Mouse (Mus musculus) layer of hippocampus, adult 9-10 months (tissue): ENCODE measurements around the gene Sgcb.

Experiments
- DNase-seq: peaks from one replicate; pipeline ENCODE4 v3.0.0; 2022; ENCODE audit warnings: low spot score

The Sgcb gene

DNA sequence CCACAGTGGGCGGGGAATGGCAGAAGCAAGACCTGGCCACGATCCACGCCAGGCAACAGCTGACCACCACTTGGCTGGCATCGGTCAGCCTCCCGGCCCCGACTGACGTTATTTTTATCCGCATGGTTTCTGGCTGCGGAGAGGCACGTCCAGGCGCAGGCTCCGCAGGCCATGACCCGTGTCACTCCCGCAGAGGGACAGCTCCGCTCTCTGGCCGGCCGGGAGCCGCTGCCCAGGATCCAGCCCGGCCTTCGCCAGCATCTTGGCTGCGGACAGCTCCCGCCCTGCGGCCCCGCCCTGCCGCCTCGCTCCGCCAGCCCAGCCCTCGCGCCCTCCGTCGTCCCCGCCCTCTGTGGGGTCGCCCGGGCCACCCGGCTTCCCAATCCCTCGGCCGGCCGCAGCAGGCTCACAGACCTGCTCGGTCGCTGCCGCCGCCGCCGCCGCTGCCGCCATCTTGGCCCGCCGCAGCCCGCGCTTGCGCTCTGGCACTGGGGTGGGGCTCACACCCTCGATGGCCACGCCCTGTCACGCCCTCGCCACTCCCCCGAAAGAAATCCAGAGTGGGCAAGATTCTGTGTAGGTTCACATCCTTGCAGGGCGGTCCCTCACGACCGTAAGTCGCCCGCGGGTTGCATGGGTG lies at the start of gene Sgcb:
Sgcb (minus strand) TSS at position 530 of the 640 bp plus-strand sequence.
- DNase-seq = peak; percentile 61

DNA sequence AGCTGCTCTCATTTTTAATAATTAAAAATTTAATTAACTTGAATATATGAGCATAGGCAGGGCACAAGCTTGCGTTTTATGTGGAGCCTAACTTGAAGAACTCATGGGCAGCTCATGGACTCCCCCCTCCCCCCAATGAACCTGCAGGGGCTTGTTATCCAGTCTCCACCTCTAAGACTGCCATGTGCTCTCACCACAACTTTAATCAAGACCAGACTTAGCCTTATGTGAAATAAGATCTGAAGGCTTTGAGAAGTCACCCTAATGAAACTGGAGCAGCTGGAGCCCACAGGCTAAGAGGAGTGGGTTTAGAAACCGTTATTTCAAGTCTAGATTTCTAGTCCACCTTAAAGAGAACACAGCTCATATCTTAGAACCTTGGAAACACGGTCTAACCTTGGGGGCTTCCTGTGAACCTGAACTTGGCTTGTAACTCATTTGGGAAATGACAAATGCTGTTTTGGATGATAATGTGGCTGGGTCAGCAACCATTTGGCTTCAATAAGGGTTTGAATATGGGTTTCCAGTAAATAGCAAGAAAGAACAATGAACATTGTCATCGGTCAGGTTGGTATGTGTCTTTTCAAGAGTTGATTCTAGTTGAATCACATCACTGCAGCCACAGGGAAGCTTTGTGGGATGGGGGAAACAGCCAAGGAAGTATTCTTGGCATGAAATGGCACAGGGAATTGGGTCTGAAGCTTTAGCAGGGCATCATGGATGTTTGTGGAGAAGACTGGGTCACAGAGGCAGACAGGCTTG lies 46.8 kb upstream of the Sgcb start:
- DNase-seq = no peak

DNA sequence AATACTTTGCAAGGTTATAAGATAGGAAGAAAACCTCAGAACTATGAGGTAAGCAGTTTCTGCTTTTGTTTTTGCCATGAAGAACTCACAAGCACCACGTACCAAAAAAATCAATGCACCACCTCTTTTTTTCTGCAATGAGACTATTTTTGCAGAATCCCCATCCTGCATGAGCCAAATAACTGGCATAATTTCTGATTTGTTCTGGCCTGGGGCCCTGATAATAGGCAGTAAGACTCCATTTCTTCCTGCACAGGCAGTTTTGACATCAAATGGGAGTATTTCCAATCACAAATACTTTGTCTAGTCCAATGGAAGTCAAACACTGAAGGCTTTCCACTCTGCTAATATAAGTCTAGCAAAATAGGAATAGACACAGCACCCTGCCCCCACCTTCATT lies 46.2 kb upstream of the Sgcb start:
- DNase-seq = no peak

DNA sequence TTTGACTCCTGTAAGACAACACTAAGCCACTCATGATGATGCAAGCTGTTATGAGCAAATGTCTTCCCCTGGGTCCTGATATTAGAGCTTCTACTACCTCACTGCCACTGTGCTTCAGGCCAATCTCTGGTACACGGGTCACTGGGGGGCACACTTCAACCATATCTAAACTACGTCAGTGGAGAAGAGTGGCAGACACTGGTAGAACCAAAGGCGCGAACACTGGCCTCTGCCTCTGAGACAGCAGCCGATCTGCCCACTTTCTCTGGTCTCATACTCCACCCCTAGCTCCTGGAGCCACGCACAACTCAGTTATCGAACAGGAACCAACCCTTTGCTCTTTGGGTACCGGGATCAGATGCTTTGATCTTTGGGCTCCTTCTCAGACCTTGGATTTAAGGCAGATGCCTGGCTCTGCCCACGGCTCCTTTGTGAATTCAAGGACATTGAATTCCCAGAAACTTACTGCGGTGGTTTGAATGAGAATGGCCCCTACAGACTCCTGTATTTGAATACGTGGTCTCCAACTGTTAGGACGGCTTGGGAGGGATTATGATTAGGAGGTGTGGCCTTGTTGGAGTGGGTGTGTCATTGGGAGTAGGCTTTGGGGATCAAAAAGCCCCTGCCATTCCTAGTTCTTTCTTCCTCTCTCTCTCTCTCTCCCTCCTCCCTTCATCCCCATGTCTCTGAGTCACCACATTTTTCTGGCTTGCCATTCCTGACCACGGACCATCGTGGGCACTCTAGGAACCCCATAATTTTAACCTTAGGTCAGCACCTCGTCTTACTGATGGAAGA lies 44.3 kb upstream of the Sgcb start:
- no peak for DNase-seq

DNA sequence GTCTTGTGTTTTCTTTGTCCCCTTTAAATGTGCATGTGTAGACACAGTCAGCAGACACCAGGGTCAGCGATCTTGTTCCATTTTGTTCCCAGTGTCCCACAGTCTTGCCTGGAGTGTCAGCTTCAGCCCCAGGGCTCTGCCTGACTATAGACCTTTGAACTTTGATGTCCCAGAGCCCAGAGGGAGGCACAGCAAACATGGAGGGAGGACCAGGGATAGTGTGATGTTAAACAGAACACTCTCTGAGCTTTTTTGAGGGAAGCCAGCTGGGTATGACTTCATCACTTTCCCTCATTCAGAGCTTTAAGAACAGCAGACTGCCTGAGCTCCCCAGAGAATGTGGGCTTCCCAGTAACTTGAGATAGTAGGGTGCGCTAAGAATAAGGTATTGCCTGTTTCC lies 42.6 kb upstream of the Sgcb start:
- no peak for DNase-seq

DNA sequence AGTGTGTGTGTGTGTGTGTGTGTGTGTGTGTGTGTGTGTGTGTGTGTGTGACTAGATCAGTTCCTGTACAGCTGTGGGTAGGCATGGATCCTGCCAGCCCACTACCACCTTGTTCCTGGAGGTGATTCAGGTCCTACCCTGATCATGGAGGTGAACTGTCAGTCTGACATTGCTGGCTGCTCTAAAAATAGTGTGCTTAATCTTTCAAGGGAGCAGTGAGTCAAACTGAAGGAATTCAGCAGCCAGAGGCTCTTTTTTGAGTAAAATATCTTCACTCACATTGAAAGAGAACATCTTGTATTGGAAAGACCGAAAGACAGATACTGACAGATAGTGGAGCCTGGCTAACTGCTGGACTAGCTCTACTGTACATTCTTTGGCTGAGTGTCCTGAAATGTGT lies 41.0 kb upstream of the Sgcb start:
- DNase-seq = no peak

DNA sequence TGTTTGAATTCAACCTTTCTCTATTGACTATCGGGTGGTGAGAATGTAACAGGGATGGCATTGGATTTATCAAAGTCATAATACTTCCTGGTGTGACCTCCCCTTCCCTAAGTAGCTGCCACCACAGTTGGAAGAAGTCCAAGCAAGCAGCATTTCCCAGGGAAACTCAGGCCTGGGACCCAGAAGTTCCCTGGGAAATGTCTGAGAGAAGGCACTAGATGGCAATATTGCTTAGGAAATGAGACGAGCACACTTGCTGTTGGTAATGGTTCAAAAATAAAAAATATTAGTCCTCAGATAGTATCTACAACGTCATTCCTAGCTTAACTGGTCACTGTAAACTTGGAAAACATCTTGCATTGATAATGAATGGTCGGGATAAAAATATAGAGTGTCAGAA lies 38.6 kb upstream of the Sgcb start:
- no peak for DNase-seq

DNA sequence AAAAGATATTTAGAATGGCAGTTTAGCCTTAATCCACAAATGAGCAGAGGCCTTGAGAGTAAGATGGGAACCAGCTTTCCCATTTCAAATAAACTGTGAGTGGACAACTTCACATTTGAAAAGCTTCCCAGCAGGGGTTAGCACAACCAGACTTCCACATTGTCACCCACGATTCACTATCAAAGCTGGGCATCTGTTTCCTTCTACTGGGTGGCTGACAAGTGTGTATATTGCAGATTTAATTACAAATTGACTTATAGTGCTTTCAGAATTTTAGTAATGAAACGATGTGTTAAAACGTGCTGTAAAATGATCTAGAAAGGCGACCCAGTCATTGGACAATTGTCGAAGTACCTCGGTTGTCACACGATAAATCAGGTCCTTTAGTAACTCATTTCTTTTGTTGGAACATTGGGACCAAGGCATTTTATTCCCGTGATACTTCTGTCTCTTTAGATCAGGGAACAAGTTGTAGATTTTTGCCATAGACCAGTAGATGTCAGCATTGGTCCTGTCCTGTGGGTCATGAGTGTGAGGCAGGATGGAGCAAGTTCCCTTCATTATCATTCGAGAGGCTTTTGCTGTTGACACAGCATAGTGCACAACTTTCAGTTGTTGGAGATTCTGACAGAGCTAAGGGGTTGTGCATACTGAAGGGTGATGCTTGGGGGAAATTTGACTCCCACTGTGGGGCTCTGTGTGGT lies 36.3 kb upstream of the Sgcb start:
- no peak for DNase-seq

DNA sequence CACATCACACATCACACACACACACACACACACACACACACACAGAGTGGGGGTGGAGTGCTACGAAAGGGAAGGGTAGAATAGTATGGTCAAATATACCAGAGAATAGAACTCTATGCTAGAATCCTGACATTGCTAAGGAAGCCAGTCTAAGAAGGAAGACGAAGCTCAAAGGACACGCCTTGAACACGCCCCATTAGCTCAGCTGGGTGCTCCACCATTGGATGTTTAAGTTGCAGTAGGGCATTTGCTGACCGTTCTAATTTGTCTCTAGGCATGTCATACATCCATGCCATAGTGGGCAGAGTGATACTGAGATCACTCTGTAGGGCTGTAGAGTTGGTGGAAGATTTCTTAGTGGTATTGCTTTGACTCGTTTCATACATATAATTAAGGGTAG lies 35.6 kb upstream of the Sgcb start:
- no peak for DNase-seq

DNA sequence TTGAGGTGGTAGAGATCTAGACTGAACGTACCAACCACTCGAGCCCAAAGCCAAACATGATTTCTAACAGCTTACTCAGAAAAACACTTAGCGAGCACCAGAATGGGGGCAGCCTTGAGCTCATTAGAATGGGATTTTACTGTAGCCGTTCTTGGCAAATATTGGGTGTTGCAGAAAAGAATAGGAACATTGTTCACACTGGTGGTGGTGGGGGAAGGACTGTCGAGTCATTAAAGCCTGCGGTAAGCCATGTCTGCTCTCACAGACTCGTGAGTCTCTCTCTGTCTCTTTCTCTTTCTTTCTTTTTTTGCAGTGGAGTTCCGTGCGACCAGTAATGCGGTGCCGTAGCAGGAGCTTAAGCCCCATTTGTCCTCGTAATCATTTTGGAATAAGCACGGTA lies 29.0 kb upstream of the Sgcb start:
- DNase-seq = peak; percentile 29

DNA sequence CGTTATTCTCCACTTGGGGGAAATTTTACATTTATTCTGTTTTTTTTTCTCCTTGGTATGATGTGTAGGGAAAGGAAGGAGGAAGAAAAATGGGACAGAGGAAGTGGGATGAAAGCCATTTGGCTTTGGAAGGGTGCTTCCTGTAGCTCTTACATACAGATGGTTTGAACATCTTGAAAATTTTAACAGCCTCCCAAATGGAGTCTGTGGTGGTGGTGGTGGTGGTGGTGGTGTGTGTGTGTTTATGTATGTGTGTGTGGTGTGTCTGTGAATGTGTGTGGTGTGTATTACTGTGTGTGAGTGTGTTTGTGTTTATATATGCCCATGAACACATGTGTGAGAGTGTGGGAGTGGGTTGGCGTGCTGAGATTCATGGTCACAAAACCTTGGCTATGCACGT lies 28.0 kb upstream of the Sgcb start:
- no peak for DNase-seq

DNA sequence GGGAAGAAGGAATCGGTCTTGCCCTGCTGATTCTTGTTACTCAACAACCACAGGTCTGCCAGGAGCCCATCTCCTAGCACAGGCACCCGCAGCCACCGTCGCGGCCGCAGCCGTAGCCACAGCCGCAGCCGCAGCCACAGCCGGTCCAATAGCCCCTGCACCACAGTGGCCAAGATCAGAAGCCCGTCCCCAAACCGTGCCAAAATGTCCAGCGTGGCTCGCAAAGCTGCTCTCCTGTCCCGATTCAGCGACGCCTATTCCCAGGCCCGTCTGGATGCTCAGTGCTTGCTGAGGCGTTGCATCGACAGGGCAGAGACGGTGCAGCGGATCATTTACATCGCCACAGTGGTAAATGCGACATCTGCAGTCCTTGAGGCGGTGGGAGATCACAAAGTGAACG lies 21.8 kb upstream of the Sgcb start:
- no peak for DNase-seq

DNA sequence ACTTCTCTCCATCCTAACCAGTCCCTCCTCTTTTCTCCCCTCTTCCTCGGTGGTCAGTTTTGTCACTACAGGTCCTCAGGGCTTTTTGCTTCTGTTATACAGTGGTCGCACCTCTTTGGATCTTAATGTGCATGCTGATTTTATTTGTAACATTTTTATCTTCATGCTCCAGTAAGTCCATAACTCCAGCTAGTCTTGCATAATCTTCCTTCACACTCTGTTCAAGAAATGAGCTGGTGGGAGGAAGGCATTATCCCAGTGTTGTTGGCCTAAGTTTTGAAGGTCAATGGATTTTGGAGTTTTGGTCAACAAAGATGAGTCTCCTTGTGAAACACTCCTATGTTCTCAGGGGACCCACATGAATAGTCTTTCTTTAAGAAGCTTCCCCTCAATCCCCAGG lies 20.3 kb upstream of the Sgcb start:
- DNase-seq = no peak

DNA sequence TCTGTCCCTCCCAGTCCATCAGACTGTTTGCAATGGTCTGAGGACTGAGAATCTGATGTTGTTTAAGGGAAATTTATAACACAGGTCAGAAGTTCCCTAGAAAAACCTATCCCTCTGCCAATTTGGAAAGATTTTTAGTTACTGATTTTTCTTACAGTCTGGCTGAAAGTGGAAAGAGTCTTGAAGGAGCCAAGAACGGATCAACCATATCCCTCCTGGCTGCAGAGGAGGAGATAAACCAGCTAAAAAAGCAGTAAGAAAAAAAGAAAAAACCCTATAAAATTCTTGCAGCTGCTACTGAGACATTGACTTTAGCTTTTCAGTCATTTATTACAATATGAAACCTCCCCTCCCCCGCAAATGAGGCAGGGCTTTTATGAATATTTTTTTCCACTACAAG lies 19.1 kb upstream of the Sgcb start:
- no peak for DNase-seq

DNA sequence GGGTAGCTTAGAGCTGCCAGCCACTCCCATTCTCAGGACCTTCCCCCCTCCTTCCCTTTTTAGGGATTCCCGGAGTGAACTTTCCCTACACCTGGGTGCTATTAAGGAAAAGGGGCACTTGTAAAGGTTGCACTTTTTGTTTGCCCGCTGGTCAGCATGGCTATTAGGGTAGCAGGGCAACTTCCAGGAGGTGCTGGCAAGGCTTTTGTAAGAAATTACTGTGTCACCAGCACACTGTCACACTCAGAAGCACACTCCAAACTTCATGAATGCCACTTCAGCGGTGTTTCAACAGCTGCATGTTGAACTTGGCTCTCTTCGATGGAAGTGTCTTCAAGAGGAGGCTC lies 4.2 kb upstream of the Sgcb start:
- DNase-seq = no peak

DNA sequence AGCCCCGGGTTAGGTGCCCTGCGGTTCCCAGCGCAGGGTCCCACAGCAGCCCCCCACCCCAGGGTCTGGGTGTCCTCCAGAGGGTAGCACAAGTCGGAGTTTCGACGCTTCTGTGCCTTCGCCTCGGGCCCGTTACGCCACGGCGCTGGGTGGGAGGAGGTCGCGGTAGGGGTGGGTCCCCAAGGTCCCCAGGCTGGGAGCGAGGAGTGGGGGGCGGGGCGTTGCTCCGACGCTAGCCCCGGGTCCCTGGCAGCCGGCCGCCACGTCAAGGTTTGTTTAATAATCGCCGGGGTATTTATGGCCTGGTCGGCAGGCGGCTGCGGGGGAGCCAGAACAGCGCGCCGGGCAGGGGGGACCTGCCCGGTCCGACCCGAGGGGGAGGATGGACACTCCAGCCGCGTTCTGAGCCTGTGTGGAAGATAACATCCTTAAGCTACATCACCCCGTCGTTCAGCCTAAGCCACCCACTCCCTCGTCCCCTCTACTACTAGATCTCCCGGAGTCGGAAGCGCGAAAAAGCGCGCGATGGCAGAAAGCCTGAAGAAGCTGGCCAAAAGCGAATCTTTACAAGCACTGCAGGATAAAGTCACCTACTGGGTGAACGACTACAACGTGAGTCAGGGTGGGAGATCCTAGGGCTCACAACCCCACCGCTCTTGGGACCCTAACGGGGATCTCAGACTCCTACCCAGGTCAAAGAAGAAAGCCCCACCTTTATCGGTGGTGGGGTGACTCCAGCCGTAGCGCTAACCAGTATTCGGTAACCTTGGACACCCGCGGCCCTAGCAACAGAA lies 3.7 kb upstream of the Sgcb start, which contains the start of gene Spata18:
Spata18 (plus strand) TSS at position 319 of the 794 bp plus-strand sequence.
- DNase-seq = no peak

DNA sequence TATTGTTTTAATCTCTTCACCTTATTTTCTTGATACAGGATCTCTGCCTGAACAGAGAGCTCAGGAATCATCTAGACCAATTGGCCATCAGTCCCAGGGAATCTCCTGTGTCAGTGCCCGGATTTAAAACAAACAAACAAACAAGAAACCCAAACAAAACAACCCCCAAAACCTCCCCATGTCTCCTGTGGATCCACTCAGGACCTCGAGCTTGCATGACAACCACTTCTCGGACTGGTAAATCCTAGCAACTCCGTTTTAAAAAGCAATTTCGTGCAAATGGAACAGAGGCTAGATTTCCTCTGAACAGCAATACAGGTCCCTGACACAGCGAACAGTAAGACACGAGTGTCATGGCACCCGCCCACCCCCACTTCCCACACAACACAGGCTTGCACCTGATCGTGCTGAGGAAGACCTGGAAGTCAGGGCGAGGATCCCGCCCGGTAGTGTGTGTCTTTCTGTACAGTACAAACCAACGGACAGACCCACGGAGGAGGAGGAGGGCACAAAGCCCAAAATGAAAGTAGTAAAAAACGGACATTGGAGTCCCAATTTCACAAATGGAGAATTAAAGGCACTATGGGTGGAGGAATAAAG lies 2.9 kb upstream of the Sgcb start:
- no peak for DNase-seq

DNA sequence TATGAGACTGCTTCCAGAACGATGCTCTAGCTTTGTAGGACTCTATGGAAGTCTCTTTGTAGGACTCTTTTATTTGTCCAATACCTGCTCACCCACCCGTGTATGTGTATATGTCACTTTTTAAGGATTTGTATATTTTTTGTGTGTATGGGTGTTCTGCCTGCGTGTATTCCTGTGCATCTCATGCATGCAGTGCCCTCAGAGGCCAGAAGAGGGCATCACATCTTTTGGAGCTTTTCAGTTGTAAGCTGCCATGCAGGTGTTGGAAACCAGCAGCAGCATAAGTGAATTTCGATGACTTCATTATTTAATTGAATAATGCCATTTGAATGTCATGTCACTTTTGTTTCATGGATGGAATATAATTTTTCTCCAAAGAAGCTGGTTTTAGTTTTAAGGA lies 5.5 kb downstream of the Sgcb start:
- DNase-seq = no peak

DNA sequence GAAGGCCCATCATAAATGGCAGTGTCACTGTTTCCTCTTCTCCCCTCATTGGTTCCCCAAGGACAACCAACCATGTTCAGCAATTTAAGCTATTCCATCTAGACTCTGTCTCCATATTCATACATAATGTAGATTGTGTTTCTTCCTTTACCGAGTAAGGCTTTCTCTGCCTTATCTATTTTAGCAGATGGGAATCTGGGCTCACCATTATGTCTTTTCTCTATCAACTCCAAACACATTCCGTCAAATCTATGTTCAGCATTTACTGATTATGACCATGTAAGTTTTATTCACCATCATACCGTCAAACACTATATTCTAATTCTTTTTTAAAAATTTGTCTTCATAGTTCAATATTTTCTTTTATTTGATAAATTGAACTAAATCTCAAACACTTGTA lies 6.5 kb downstream of the Sgcb start:
- DNase-seq = no peak

DNA sequence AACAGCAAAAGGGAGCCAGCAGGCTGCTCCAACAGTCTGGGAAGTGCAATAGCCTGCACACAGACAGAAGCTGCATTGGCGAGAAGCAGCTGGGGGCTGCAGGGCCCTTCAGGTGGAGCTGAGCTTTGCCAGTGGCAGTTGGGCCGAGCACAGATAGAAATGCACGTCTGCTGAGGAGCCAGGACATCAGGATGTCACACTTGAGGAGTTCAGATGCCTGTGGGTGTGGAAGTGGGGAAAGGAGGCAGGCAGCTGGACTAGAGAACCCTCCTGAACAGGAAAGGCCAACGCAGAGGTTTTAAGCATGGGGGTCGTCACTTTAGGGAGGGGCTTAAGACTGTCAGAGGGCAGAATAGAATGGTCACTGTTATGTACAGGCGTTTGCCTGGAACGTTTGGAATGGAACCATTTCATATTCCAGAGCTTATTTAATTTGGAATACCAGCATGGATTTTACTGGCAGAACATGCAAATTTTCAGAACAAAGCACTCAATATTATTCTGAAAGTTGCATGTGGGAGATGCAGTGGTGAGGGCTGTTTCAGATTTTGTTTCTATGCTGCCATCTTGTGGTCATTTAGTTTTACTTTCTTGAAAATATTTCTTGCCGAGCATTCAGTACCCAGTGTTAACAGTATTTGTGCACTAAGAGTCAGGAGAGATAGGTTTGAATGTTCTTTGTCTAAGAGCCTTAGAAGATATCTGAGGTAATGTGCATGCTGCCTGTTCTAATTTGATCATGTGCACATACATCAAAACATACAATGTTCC lies 10.1 kb downstream of the Sgcb start:
- DNase-seq = no peak

DNA sequence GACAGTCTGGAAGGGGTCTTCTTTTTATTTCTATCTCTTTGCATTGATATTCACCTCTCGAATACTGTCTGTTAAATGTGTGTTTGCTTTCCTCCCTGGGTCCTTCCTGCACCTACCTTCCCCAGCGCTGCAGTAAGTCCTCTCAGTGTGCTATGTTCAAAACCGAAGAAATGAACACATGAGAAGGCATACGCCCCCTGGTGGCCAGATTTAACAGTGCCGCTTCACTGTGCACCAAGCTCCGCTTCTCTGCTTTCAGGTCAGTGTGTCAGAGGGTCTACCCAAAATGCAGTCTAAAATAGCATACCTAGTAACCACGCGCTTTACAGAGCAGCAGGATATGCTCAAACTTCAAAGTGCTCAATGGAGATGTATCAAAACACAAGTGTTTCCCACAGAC lies 14.4 kb downstream of the Sgcb start:
- peak; percentile 68 for DNase-seq
